Mouse (Mus musculus) T-helper 1 cell (primary cell): ENCODE results near the gene Ciz1.

Experiments used
- in situ Hi-C: fragments of 300-600 bp; cut with MboI, MseI; formaldehyde crosslinking; loops from one replicate; pipeline ENCODE4 v1.15.1; 2025; ENCODE audit warnings: high pct_unique_total_duplicates

Gene Ciz1

GRCm38 (mm10) chr2:32380001-32380500, 27.9 kb downstream of the Ciz1 start:
- in situ Hi-C loops = loop anchor here (5.0 kb wide), 1 partner anchor 68 kb away; no protein-coding TSS in a partner anchor

GRCm38 (mm10) chr2:32381141-32381774, 29.1 kb downstream of the Ciz1 start:
- in situ Hi-C loops = loop anchor here (5.0 kb wide), 1 partner anchor 69 kb away; no protein-coding TSS in a partner anchor

GRCm38 (mm10) chr2:32381775-32382223, 29.7 kb downstream of the Ciz1 start, which contains the start of gene 1110008P14Rik:
1110008P14Rik (minus strand) TSS chr2:32381938.
- in situ Hi-C loops = loop anchor here (5.0 kb wide), 1 partner anchor 69 kb away; no protein-coding TSS in a partner anchor

GRCm38 (mm10) chr2:32382689-32383088, 30.6 kb downstream of the Ciz1 start:
- in situ Hi-C loops = loop anchor here (5.0 kb wide), 1 partner anchor 70 kb away; no protein-coding TSS in a partner anchor

- in situ Hi-C loops = no loop called here
These were observed 35.8 kb downstream of the Ciz1 start, which contains the start of gene Lcn2 for GRCm38 (mm10) chr2:32387706-32388490. Lcn2 (minus strand) TSS chr2:32388252.

GRCm38 (mm10) chr2:32389157-32389556, 37.0 kb downstream of the Ciz1 start:
- in situ Hi-C loops = no loop called here

GRCm38 (mm10) chr2:32390871-32391270, 38.7 kb downstream of the Ciz1 start:
- in situ Hi-C loops = no loop called here

- in situ Hi-C loops = no loop called here
These were observed 39.9 kb downstream of the Ciz1 start for GRCm38 (mm10) chr2:32392063-32392462.

GRCm38 (mm10) chr2:32394973-32395372, 42.8 kb downstream of the Ciz1 start:
- in situ Hi-C loops = no loop called here

GRCm38 (mm10) chr2:32395484-32395945, 43.4 kb downstream of the Ciz1 start, which contains the start of gene Ptges2:
Ptges2 (plus strand) TSS chr2:32395896.
- in situ Hi-C loops = no loop called here

- in situ Hi-C loops = no loop called here
These were observed 44.0 kb downstream of the Ciz1 start for GRCm38 (mm10) chr2:32395946-32396621.

- in situ Hi-C loops = no loop called here
These were observed 44.6 kb downstream of the Ciz1 start for GRCm38 (mm10) chr2:32396695-32397094.

- in situ Hi-C loops = loop anchor here (5.0 kb wide), 1 partner anchor 83 kb away; no protein-coding TSS in a partner anchor
These were observed 52.5 kb downstream of the Ciz1 start for GRCm38 (mm10) chr2:32404663-32405062.

GRCm38 (mm10) chr2:32407144-32407824, 55.2 kb downstream of the Ciz1 start:
- in situ Hi-C loops = loop anchor here (5.0 kb wide), 1 partner anchor 80 kb away; no protein-coding TSS in a partner anchor

- in situ Hi-C loops = loop anchor here (5.0 kb wide), 1 partner anchor 79 kb away; no protein-coding TSS in a partner anchor
These were observed 56.6 kb downstream of the Ciz1 start for GRCm38 (mm10) chr2:32408429-32409424.

- in situ Hi-C loops = no loop called here
These were observed 59.3 kb downstream of the Ciz1 start for GRCm38 (mm10) chr2:32411407-32411806.

GRCm38 (mm10) chr2:32412742-32413531, 60.8 kb downstream of the Ciz1 start:
- in situ Hi-C loops = no loop called here

- in situ Hi-C loops = no loop called here
These were observed 61.8 kb downstream of the Ciz1 start for GRCm38 (mm10) chr2:32413936-32414335.

- in situ Hi-C loops = no loop called here
These were observed 63.7 kb downstream of the Ciz1 start for GRCm38 (mm10) chr2:32415801-32416200.
